Mouse (Mus musculus): ENCODE data around the gene Glo1. TPM values are rescaled to one million over a fixed set of nuclear protein-coding genes. Genes with fewer than 3 reads are reported as not detected.

Gene Glo1
- total RNA-seq, 2 experiments from 2014 or later, result 153 TPM

GRCm38 (mm10) chr17:30613350-30613749 is 13.3 kb downstream of the Glo1 start:
- DNase-seq (ENCODE audit: low spot score in 2 of 2), result no peak

DNA sequence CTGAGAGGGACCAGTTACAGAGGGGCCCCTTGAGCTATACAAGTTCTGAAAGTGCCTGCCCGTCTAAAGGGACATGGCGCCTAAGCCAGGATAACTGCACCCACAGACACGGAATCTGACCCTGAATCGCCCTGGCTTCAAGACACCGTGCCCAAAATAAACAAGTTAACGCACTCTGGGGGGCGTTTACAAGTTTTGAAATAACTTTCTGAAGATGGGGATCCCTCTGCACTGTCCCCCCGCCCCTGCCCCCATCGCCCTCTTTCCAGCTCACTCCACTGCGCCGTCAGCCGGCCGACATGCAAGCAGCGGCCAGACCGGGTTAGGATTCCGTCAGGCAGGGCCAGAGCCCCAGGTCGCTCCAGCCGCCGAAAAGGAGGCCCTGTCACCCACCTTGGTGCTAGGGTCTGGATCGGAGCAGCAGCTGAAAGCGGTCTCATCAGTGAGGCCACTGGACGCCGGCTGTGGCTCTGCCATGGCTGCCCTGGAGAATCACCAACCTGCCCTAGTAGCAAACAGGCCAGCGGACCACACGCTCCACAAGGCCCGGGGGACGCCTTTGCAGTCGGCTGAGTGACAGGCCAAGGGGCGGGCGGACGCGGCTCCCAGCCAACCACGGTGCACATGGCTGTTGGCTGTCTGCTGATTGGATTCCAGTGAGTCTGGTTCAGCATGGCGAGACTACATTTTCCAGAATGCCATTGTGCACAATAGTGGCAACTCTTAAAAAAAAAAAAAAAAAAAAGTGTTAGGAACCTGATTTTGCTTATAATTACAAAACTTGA is 14.4 kb downstream of the Glo1 start:
- peak; percentile 100 for DNase-seq (ENCODE audit: low spot score in 2 of 2)

GRCm38 (mm10) chr17:30611221-30612074 is 15.2 kb downstream of the Glo1 start:
- DNase-seq (ENCODE audit: low spot score in 2 of 2), result no peak

GRCm38 (mm10) chr17:30610739-30611138 is 15.9 kb downstream of the Glo1 start:
- DNase-seq (ENCODE audit: low spot score in 2 of 2), result no peak

- DNase-seq (ENCODE audit: low spot score in 2 of 2), result no peak
Measured at GRCm38 (mm10) chr17:30609980-30610307, 16.7 kb downstream of the Glo1 start.

DNA sequence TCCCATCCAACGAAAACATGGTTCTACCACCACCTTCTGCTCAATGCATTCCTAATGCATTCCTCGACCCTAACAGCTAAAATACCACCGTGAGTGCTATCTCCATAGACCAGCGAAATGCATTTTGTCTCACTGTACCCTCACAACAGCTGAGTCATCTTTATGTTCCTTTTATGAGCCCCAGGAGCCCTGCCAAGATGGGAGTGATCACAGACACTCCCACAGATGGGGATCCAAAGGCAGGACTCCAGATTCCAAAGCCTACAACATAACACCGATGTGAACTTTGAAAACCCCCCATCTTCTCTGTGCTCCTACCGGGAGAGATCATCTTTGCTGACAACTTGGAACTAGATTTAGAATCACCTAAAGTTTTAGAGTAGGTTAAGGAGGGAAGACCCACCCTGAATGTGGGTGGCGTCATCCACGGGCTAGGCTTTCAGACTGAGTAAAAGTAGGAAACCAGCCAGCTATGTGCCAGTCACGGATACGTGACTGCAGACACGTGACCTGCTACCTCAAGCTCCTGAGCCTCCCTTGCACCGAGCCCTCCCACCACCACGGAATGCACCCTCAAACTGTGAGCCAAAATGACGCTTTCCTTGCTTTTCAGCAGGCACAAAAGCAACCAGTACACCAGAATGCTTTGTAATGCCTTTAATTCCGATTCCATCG is 17.2 kb downstream of the Glo1 start:
- DNase-seq (ENCODE audit: low spot score in 2 of 2), result no peak

DNA sequence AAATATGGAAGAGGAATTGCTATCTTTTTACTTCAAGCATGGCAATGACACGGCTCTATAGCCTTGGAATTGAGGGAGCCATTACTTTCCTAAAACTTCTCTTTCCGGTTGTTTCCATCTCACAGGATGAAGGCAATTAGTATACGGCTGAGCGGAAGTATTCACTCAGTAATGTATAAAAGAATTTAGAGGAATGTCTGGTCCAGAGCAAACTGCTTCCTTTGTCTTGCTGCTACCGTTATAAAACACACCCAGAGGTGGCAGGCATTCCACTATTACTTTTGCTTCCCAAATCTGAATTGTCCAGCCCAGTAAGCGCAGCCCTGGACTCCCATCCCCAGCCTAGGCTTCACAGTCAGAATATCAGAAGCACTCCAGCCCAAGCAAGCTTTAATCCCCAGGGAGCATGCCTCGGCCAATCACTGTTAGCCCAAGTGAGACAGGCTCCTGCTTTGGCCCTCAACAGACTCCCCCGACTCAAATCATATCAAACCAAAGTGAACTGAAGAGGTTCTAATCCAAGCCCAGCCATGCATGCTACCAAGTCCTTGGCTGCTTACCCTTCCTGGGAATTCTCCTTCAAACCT is 18.7 kb downstream of the Glo1 start:
- DNase-seq (ENCODE audit: low spot score in 2 of 2), result no peak

GRCm38 (mm10) chr17:30607330-30607729 is 19.3 kb downstream of the Glo1 start:
- DNase-seq (ENCODE audit: low spot score in 2 of 2), result no peak

GRCm38 (mm10) chr17:30606634-30607081 is 20.0 kb downstream of the Glo1 start:
- DNase-seq (ENCODE audit: low spot score in 2 of 2), result peak in 1 of 2 experiments; percentile 24

GRCm38 (mm10) chr17:30606206-30606605 is 20.5 kb downstream of the Glo1 start:
- peak in 1 of 2 experiments; percentile 12 for DNase-seq (ENCODE audit: low spot score in 2 of 2)

DNA sequence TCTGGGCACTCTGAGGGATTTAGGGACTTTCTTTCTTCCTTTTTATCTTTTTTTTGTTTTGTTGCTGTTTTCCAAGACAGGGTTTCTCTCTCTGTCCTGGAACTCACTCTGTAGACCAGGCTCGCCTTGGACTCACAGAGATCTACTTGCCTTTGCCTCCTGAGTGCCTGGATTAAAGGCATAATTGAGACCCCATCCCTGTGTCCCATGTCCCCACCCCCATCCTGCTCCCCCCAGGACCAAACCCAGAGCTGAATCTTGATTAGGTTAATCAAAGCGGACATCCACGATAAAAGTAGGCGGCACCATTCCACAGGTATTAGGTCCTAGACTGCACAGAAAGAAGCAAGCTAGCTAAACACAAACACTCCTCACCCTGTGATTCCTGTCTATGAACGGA is 21.7 kb downstream of the Glo1 start:
- DNase-seq (ENCODE audit: low spot score in 2 of 2), result no peak

DNA sequence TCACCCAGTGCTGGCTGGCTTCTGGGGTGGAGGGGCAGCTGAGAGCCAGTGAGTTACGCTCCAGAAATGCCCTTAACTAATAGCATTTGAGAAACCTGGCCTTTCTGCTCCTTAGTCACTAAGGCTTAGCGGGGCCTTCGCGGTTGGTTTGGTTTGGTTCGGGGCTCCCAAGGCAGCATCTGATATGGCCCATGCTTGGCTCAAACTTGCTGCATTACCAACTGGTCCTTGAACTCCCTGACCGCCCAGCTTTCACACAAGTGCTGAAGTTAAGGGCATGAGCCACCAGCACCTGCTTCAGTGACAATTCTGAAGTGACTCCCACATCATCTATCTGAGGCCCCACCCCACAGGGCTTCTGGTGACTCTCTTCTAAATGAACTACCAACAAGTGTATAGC is 22.4 kb downstream of the Glo1 start:
- DNase-seq (ENCODE audit: low spot score in 2 of 2), result no peak

GRCm38 (mm10) chr17:30602175-30602574 is 24.5 kb downstream of the Glo1 start:
- DNase-seq (ENCODE audit: low spot score in 2 of 2), result no peak

GRCm38 (mm10) chr17:30598300-30598699 is 28.4 kb downstream of the Glo1 start:
- DNase-seq (ENCODE audit: low spot score in 2 of 2), result no peak

GRCm38 (mm10) chr17:30597786-30598185 is 28.9 kb downstream of the Glo1 start:
- DNase-seq (ENCODE audit: low spot score in 2 of 2), result no peak

DNA sequence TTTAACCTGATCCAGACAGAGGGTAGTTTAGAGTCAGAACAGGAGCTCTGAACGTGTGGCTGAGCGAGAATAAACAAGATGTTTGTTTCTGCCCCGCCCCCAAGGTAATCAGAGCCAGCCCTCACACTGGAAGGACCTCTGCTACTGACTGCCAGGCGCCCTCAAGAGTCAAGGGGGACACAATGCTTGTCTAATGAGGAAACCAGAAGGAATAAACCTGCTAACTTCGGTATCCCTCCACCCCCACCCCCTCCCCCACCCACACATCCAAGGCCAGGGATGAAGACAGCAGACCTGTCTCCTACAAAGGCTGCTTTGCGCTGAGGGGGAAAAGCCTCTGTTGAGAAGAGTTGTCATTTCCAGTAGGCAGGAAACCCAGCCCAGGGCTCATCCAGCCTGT is 31.8 kb downstream of the Glo1 start:
- no peak for DNase-seq (ENCODE audit: low spot score in 2 of 2)

GRCm38 (mm10) chr17:30594407-30594806 is 32.3 kb downstream of the Glo1 start:
- DNase-seq (ENCODE audit: low spot score in 2 of 2), result no peak

DNA sequence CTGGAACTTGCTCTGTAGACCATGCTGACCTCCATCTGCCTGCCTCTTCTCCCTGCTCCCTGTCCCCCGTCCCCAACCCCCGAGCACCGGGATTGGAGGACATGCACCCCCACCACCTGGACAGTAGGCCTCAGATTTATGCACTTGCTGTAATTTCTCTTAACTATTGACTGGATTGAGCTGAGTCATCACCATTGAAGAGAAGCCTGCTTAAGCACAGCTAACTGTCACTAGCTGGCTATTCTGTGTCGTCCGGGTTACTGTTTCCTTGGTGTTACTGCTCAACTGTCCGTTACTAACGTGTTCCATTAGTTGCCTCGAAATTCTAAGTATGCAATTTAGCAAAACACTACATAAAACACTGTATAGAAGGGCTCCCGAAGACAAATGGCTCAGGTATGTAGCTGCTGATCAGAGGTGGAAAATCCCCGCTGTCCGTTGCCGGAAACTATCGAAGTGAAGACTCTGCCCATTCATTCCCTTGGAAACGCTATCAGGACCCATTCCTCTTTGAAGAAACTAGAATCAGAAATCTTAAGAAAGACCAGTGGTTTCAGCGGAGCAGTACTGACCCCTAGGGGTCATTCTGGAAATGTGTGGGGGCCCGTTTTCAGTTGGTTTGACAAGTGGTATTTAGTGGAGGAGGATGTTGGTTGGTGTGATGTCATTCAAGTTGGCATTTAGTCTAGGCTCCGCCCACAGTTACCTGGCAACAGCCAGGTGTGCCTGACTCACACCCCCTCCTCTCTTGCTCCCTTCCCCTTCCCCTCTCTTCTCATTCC is 36.1 kb downstream of the Glo1 start:
- peak; percentile 70 to 75 for DNase-seq (ENCODE audit: low spot score in 2 of 2)

- DNase-seq (ENCODE audit: low spot score in 2 of 2), result no peak
Measured at GRCm38 (mm10) chr17:30583258-30584001, 43.2 kb downstream of the Glo1 start.

DNA sequence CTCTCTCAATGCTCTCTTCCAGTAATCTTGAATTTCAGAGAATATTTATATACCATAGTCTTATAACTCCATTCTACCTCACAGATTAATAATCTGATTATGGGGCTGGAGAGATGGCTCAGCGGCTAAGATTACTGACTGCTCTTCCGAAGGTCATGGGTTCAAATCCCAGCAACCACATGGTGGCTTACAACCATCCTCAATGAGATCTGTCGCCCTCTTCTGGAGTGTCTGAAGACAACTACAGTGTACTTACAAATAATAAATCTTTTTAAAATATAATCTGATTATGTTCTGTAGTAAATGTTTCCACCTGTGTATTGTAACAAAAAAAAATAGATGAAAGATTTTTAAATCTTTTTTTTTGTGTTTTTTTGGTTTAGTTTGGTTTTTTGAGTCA is 44.4 kb downstream of the Glo1 start:
- DNase-seq (ENCODE audit: low spot score in 2 of 2), result no peak

Measured in layer of hippocampus, postnatal 10 days (tissue).